Mouse (Mus musculus) forebrain, embryonic 11.5 days (tissue): ENCODE results near the gene Slc34a1. TPM values are rescaled to one million over a fixed set of nuclear protein-coding genes. Genes with fewer than 3 reads are reported as not detected.

Source experiments
- ATAC-seq: fragments of 200-750 bp; cut with Nextera tagmentation; replicated peaks from 2 replicates; pipeline ENCODE4 v1.8.0; 2017; ENCODE audit warnings: moderate TSS enrichment; ENCODE audit not compliant: low FRiP score
- DNase-seq: peaks from one replicate; pipeline ENCODE4 v3.0.0-alpha.2; 2017; ENCODE audit warnings: low spot score
- H3K27ac ChIP-seq: fragments of 300-500 bp; sonication (generic); 2 replicates; pipeline ENCODE4 v1.5.1; 2014; ENCODE audit warnings: low read depth, low read length
- H3K27me3 ChIP-seq: fragments of 300-500 bp; sonication (generic); 2 replicates; pipeline ENCODE4 v1.6.1; 2014; ENCODE audit warnings: mild to moderate bottlenecking, low read length, mixed read lengths; ENCODE audit not compliant: control insufficient read depth, insufficient read depth
- H3K36me3 ChIP-seq: fragments of 300-500 bp; sonication (generic); 2 replicates; pipeline ENCODE4 v1.6.1; 2014; ENCODE audit warnings: mild to moderate bottlenecking, low read length, moderate library complexity, mixed read lengths; ENCODE audit not compliant: control insufficient read depth, insufficient read depth
- H3K4me1 ChIP-seq: fragments of 300-500 bp; sonication (generic); replicated peaks from 2 replicates; pipeline ENCODE4 v1.6.1; 2014; ENCODE audit warnings: low read length, mixed read lengths; ENCODE audit not compliant: control insufficient read depth, insufficient read depth
- H3K4me2 ChIP-seq: fragments of 300-500 bp; sonication (generic); 2 replicates; pipeline ENCODE4 v1.6.1; 2014; ENCODE audit warnings: low read depth, mild to moderate bottlenecking, low read length, moderate library complexity, mixed read lengths; ENCODE audit not compliant: severe bottlenecking
- H3K4me3 ChIP-seq: fragments of 300-500 bp; sonication (generic); 2 replicates; pipeline ENCODE4 v1.5.1; 2014; ENCODE audit warnings: low read depth, low read length
- H3K9ac ChIP-seq: fragments of 300-500 bp; sonication (generic); 2 replicates; pipeline ENCODE4 v1.6.1; 2014; ENCODE audit warnings: low read length
- H3K9me3 ChIP-seq: fragments of 300-500 bp; sonication (generic); 2 replicates; pipeline ENCODE4 v1.6.1; 2016; ENCODE audit warnings: low read length, mixed read lengths; ENCODE audit not compliant: control insufficient read depth
- WGBS: fragments of 180-500 bp; shearing (Covaris S2); extraction: QIAGEN DNeasy Blood & Tissue Kit; methylation state at CpG from one replicate; pipeline ENCODE4 v1.1.7; 2014; 5-methylcytosine and 5-hydroxymethylcytosine counted together
- polyA plus RNA-seq: library from polyadenylated mRNA; unstranded; fragments of >200 nt; fragmentation: Nextera tagmentation; extraction: Ambion mirVana; gene quantifications from 2 replicates; pipeline ENCODE4 v1.2.1, GENCODE M21; 2014

Gene Slc34a1
- polyA plus RNA-seq, 1 experiment from 2014 or later: not detected

DNA sequence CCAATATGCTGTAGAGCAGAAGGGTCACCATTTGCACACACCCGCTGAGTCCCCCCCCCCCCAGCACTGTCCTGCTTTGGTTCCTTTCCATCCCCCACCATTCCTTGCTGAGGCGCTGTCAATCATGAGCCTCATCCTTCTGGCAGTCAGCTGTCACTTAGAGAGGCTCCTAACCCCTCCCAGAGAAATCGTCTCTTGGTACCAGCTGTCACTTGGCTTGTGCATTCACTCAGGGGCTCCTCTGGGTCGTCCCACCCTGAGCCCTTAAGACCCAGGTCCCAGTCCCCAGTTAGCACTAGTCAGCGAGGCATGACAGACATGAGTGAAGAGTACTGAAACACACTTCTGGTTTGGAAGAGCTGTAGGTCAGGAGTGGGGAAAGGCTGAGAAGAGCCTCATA lies 26.2 kb upstream of the Slc34a1 start:
- H3K9me3 ChIP-seq: no peaks in the 10 kb centered on the region
- H3K9ac ChIP-seq: no peak overlapping the region
- no peaks in the 10 kb centered on the region for H3K4me1 ChIP-seq
- no peaks in the 10 kb centered on the region for H3K27me3 ChIP-seq
- 71% methylated on average over 5 of the region's 5 CpGs for WGBS
- no peak overlapping the region for H3K4me2 ChIP-seq
- DNase-seq: no peak
- no peak overlapping the region for H3K27ac ChIP-seq
- H3K36me3 ChIP-seq: no peaks in the 10 kb centered on the region
- ATAC-seq: no peak
- H3K4me3 ChIP-seq: no peak overlapping the region

DNA sequence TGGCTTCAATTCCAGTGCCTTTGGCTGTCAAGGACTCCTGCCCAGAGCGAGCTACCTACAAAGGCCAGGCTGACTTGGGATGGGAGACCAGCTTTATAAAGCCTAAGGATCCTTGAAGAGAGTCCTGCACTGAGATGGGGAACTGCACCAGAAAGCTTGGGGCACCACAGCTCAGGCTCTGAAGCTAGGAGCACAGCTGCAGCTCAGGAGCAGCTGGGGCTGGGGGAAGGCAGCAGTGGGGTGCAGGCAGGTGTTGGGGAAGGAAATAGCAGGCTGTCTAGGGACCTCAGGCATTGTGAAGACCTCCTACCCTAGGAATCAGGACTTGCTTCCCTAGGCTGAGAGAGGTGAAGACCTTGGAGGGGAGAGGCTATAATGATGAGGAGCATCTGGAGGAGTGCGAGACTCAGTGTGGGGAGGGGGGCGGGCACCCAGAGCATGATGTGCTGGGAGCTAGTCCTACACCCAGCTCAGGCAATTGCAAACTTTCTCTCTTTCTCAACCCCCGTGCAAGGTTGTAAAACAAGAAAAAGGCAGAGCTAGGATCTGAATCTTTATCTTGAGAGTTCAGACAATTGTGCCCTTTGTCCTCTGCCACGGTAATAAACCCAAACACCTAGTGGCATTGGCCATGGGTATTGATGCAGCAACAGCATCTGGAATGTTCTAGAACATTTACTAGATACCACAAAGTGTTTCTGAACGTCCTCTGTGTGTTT lies 23.6 kb upstream of the Slc34a1 start:
- ATAC-seq: no peak
- H3K4me2 ChIP-seq: no peak overlapping the region
- no peaks in the 10 kb centered on the region for H3K4me1 ChIP-seq
- no peak overlapping the region for H3K27ac ChIP-seq
- DNase-seq: no peak
- H3K36me3 ChIP-seq: no peaks in the 10 kb centered on the region
- 78% methylated on average over 6 of the region's 6 CpGs for WGBS
- no peaks in the 10 kb centered on the region for H3K9me3 ChIP-seq
- no peak overlapping the region for H3K9ac ChIP-seq
- no peak overlapping the region for H3K4me3 ChIP-seq
- H3K27me3 ChIP-seq: peaks cover 19% of the 10 kb centered on the region

DNA sequence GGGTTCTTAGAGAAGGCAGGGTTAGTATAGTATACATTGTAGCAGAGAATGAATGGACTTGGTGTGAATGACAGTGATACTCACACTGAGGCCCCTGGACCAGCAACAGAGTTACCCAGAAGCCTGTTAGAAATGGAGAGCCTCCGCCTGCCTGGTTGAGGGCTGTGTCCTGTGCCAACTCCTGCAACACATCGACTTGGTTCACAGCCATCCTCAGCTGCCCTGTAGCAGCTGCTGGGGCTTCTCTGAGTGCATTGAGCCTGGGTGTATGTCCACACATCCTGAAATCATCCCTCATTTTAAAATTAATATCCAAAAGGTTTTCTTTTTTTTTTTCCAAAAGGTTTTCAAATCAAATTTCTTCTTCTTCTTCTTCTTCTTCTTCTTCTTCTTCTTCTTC lies 22.1 kb upstream of the Slc34a1 start:
- 68% methylated on average over 2 of the region's 2 CpGs for WGBS
- Histone ChIP-seq H3K9ac (no peak overlapping the region), H3K27me3 (peaks cover 32% of the 10 kb centered on the region), H3K36me3 (no peaks in the 10 kb centered on the region), H3K9me3 (no peaks in the 10 kb centered on the region), H3K4me2 (no peak overlapping the region), H3K4me1 (no peaks in the 10 kb centered on the region), H3K4me3 (no peak overlapping the region), H3K27ac (no peak overlapping the region)
- no peak for ATAC-seq
- DNase-seq: no peak

DNA sequence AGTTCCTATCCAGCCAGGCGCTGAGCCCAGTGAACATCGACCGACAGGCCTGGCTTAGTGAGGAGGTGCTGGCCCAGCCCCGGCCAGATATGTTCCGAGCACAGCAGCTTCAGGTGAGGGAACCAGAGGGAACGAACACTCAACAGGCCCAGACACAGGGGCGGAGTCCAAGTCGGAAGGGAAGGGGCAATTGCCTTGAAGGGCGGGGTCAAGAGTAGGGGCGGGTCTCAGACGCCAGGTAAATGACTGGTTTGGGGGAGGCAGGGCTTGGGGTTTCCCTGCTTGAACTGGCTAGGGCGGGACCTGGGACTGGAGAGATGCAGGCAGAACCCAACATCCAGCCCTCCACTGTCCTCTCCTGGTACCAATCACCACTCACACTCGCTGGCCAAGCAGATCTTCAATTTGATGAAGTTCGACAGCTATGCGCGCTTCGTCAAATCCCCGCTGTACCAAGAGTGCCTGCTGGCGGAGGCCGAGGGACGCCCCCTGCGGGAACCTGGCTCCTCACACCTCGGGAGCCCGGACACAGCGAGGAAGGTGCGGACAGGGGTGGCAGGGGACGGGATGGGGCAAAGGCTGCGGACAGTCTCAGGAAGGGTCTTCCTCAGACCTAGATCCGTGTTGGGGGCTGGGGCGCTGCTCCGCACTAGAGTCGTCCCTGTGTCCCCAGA lies 18.9 kb upstream of the Slc34a1 start:
- WGBS: 3% methylated on average over 31 of the region's 32 CpGs

DNA sequence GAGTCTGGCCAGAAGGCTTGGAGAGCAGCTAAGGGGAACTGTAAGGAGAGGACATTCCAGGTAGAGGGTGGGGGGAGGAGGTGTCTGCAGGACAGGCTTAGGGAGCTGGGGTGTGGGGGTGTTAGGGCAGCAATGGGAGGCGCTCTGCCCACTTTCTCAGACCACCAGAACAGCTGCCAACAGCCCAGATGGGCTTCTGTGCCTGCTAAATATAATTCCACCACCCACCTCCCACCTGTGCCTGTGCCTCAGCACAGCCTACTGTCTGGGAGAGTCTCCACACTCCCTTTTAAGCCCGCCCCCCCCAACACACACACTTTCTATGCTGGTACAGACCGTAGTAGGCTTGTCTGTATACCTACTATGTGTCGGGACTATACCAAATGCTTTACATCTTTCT lies 16.2 kb upstream of the Slc34a1 start:
- no peak overlapping the region for H3K4me3 ChIP-seq
- no peaks in the 10 kb centered on the region for H3K36me3 ChIP-seq
- ATAC-seq (no peak), DNase-seq (no peak)
- H3K27ac ChIP-seq: no peak overlapping the region
- H3K9me3 ChIP-seq: no peaks in the 10 kb centered on the region
- 82% methylated on average over 4 of the region's 4 CpGs for WGBS
- no peak overlapping the region for H3K4me2 ChIP-seq
- H3K9ac ChIP-seq: no peak overlapping the region
- H3K4me1 ChIP-seq: no peaks in the 10 kb centered on the region
- H3K27me3 ChIP-seq: peaks cover 36% of the 10 kb centered on the region

More for the DNA sequence above, 18.9 kb upstream of the Slc34a1 start:
- Histone ChIP-seq H3K4me2 (no peak overlapping the region), H3K27me3 (peaks cover 36% of the 10 kb centered on the region), H3K9me3 (no peaks in the 10 kb centered on the region), H3K4me1 (no peaks in the 10 kb centered on the region), H3K27ac (no peak overlapping the region), H3K9ac (no peak overlapping the region), H3K4me3 (no peak overlapping the region), H3K36me3 (no peaks in the 10 kb centered on the region)
- no peak for ATAC-seq
- peak; percentile 61 for DNase-seq

DNA sequence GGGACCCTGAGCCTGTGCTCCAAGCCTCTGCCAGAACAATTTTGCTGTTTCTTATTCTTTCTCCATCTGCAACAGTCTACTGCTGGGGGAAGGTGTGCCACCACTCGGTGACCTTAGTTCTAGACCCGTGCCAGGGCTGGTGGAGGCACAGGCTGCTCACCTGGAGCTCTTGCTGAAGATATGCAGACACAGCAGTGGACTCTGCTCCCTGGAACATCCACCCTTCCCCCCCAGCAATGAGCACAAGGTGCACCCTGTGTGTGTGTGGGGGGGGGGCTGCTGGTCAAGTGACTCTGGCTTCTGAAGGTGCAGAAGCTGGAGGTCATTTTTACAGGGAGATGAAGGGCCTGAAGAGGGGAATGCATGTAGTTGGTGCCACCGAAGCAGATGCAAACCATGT lies 7.3 kb upstream of the Slc34a1 start:
- no peaks in the 10 kb centered on the region for H3K9me3 ChIP-seq

DNA sequence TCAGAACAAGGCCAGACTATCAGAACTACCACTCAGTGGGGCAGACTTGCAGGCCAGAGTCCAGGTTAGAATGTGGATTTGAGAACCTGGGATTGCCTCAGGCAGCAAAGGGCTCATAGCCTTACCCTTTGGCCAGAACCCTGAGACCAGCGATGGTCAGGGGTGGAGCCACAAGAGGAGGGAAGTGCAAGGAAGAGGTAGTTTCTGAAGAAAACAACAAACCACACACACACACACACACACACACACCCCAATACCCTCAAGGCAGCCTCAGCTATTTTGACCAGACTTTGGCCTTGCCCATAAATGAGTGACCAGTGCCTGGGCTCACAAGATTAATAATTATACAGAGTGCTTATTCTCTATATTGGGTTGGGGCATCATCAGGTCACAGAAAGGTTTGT lies 6.4 kb upstream of the Slc34a1 start:
- DNase-seq (no peak), ATAC-seq (no peak)
- H3K9me3 ChIP-seq: no peaks in the 10 kb centered on the region
- H3K4me3 ChIP-seq: no peak overlapping the region
- H3K4me1 ChIP-seq: no peaks in the 10 kb centered on the region
- 100% methylated on average over 1 of the region's 1 CpGs for WGBS
- H3K36me3 ChIP-seq: no peaks in the 10 kb centered on the region
- H3K27ac ChIP-seq: no peak overlapping the region
- no peaks in the 10 kb centered on the region for H3K27me3 ChIP-seq
- H3K4me2 ChIP-seq: no peak overlapping the region
- no peak overlapping the region for H3K9ac ChIP-seq

More for the DNA sequence above, 7.3 kb upstream of the Slc34a1 start:
- no peak overlapping the region for H3K9ac ChIP-seq
- no peak overlapping the region for H3K4me3 ChIP-seq
- H3K36me3 ChIP-seq: no peaks in the 10 kb centered on the region
- no peaks in the 10 kb centered on the region for H3K27me3 ChIP-seq
- no peak for ATAC-seq
- H3K4me2 ChIP-seq: no peak overlapping the region
- WGBS: 87% methylated on average over 3 of the region's 3 CpGs
- H3K4me1 ChIP-seq: no peaks in the 10 kb centered on the region
- no peak overlapping the region for H3K27ac ChIP-seq
- no peak for DNase-seq

DNA sequence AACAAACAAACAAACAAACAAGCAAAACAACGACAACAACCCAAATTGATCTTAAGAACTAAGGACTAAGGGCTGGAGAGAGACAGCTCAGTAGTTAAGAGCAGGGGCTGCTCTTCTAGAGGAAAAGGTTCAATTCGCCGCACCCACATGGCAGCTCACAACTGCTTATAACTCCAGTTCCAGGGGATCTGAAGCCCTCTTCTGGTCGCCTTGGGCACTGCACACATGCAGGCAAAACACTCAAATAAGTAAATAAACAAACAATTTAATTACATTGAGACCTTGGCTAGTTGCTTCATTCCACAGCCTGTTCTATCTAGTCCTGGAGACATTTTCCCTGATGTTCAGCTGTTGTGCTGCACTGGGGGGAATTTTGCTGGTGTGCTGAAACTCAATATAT lies 5.1 kb upstream of the Slc34a1 start:
- Histone ChIP-seq H3K4me3 (no peak overlapping the region), H3K27me3 (no peaks in the 10 kb centered on the region), H3K9ac (no peak overlapping the region), H3K27ac (no peak overlapping the region), H3K36me3 (no peaks in the 10 kb centered on the region), H3K4me2 (no peak overlapping the region), H3K9me3 (no peaks in the 10 kb centered on the region), H3K4me1 (no peaks in the 10 kb centered on the region)
- WGBS: 72% methylated on average over 4 of the region's 4 CpGs
- ATAC-seq: no peak
- DNase-seq: no peak
